Mouse (Mus musculus): ENCODE measurements around the gene Kiss1r.
A peak's percentile ranks its signal among the peaks of the same experiment; 100 is the strongest.

DNA sequence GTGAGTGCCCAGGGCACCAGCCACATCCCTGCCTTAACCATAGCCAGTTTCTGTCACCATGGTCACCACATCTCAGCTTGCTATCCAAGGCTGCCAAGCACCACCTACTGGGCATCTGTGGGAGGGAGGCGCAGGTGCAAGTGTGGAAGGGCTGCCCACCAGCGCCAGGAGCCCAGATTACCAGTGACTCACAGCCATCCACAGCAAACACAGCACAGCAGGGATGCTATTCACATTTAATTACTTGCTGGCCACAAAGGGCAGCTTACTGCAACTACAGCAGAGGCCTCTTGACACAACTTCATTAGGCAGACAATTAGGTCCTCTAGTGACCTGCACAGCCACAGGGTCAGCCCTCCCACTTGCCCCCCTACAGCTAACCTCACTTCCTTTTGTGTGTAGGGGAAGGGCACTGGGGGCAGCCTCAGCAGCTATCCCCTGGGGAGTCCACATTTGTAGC, 15.8 kb upstream of the Kiss1r start:
- TF ChIP-seq EP300 (IDR thresholded peaks at IDR 0.05; ENCODE audit: insufficient read depth, low read depth, low read length) (no peak), CTCF (IDR thresholded peaks at IDR 0.05; ENCODE audit: low read depth, low read length) (peak; percentile 18), POLR2A (IDR thresholded peaks at IDR 0.05; ENCODE audit: insufficient read depth, low read length) (no peak)
